Mouse (Mus musculus) erythroblast, embryonic 14.5 days (primary cell): Measurements from ENCODE around the gene Zfp493.

Source experiments
- GATA1 ChIP-seq: IDR thresholded peaks from 2 replicates; pipeline ENCODE4 v1.6.1; 2012; ENCODE audit warnings: low read length, inconsistent platforms, mixed read lengths
- TAL1 ChIP-seq: IDR thresholded peaks from 3 replicates; pipeline ENCODE4 v1.6.1; 2012; ENCODE audit warnings: low read length, inconsistent platforms, mixed read lengths

GRCm38 (mm10) chr13:67763031-67763768 lies 16.3 kb upstream of the Zfp493 start:
- TF ChIP-seq TAL1 (no peak), GATA1 (no peak)
